Mouse (Mus musculus) adrenal gland, adult 8-10 months (tissue): ENCODE results near the gene Ube2v1. TPM values are rescaled to one million over a fixed set of nuclear protein-coding genes. Genes with fewer than 3 reads are reported as not detected.
A peak's percentile ranks its signal among the peaks of the same experiment; 100 is the strongest.

ENCODE experiments used
- DNase-seq: peaks from one replicate; pipeline ENCODE4 v3.0.0; 2022
- total RNA-seq, 4 experiments: library from RNA; stranded (reverse); gene quantifications; 2 replicates each; pipeline ENCODE4 v1.2.4; 2022

The Ube2v1 gene
- 100 to 1,000 TPM; 175 to 197 (median 191) TPM for total RNA-seq

DNA sequence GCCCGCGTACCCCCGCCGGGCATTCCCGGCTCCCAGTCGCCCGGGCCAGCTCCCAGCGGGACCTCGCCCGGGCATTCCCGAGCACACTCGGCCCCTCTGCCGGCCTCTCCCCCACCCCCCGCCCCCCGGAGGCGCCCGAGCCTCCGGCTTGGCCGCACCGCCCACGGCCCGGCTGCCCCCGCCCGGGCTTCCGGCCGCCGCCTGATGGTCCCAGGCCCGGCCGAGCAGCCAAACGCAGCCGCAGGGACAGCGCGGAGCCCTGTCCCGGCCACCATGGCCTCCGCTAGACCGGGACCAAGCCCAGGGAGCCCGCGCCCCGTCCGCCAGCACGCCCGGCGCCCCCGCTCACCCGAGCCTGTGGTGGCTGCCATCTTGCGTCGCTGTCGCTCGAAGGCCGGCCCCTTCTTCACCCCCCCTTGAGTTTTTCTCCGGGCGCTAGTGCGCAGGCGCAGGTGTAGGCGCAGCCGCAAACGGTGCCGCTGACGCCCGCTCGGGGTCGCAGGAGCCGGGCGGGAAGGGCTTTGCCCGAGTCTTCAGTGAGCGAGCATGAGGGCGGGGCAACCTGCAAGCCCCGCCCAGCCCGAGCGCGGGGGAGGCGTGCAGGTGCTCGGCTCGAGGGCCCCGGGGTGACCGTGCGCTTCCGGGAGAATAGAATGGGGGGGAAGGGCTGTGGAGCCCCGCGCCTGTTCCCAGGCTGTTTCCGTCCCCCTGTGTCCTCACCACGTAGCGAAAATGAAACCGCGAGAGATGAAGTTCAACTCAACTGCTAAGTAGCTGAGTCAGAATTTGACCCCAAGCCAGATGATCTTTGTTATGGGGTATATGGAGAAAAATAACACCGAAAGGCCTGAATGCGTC is at the start of gene Ube2v1:
Gene Ube2v1 (minus strand): TSS at position 505 of the 858 bp plus-strand sequence.
- DNase-seq: peak; percentile 97

DNA sequence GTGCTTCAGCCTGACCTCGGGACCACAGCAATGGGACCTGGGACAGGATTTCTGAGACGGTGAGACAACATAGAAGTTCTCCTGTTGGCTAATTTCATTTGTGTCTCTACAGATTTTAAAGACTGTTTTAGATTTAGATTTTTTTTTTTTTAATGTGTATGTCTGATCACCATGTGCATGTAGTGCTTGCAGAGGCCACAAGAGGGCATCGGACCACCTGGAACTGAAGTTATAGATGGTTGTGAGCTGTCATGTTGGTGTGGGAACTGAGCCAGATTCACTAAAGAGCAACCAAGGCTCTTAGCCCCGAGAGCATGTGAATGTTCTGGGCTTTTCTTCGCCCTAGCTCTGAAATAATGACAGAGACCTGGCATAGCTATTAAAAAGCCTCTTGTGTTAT is 48.8 kb upstream of the Ube2v1 start:
- no peak for DNase-seq

DNA sequence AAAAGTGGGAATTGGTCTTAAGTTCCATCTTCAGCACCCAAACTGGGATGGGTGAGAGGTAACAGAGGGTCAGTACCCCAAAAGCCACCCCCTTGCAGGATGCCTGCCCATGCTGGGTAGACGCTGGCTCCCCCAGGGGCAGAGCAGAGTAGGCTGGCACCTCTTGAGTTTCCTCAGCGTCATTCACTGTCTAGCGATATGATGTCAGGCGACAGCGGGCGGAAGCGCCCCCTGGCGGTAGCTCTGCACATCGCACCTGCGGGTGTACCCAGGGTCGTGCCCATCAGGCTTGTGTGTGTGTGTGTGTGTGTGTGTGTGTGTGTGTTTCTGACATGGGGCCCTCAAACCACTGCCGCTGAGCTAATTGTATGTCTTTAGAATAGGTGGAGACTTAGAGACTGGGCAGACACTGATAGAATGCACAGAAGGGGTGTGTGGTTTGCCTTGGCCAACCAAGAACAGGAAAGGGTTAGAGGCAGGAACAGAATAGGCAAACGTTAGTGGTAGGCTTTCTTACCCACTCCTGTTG is 48.1 kb upstream of the Ube2v1 start:
- no peak for DNase-seq

DNA sequence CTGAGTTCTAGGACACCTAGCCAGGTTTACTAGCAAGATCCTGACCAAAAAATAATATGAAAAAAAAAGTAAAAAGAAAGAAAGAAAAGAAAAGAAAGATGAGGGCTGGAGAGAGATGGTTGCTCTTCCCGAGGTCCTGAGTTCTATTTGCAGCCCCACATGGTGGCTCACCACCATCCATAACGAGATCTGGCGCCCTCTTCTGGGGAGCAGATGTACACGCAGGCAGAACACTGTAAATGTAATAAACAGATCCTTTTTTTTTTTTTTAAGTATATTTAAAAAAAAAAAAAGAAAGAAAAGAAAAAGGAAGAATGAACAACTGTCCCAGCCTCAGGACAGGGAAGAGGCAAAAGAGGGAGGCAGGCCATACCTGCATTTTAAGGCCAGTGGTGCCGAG is 46.7 kb upstream of the Ube2v1 start:
- DNase-seq: no peak

DNA sequence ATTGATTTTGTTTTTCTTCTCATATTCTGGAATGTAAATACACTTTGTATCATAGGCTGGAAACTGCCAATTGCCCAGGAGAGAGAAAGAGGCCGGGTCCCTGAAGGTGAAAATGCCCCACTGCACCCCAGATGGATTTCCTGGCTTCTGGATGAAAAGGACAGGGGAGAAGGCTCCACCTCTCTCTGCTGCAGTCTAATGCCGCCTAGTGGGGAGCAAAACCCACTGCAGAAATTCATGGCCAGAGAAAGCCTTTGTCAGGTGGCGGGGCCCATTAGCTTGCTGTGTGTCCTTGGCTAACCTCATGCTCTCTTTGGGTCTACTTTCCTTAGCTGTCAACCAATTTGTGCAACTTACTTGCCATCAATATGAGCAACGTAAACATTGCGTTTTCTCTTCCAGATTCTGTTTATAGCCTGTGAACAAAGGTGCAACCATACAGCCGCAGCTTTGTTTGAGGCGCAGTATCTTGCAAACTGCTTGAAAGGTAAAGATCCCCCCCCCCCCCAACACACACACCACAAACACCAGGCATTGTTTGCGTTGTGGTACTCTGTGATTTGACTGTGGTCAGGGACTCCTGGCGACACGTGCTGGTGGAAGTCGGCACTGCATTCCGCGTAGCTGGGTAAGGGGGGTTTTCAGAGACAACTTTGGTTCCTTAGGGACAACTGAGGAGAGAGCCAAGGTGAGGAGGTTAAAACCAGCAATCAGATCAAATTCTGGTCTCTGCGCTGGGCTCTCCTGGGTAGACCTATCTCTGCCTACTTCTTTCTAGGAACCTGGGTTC is 43.4 kb upstream of the Ube2v1 start:
- no peak for DNase-seq

DNA sequence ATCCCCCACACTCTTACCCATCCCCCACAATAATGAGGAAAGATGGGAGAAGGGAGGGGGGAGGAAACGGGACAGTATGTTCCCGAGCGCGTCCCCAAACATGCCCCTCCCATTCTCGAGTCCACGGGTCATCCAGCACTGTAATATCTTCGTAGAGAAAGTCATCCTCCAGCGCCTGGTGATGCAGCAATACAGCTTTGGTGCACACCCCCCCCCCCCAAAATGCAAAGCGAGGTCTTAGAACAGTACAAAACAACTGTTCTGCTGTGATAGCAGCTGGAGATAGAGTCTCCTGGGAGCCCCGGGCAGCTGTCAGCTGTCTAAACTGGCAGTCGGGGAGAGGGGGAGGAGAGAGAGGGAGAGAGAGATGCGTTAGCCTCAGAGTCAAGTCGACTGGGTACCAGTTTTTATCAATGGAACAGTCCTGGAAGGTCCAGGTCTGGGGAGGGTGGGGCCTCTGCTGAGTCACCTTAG is 40.4 kb upstream of the Ube2v1 start:
- no peak for DNase-seq

DNA sequence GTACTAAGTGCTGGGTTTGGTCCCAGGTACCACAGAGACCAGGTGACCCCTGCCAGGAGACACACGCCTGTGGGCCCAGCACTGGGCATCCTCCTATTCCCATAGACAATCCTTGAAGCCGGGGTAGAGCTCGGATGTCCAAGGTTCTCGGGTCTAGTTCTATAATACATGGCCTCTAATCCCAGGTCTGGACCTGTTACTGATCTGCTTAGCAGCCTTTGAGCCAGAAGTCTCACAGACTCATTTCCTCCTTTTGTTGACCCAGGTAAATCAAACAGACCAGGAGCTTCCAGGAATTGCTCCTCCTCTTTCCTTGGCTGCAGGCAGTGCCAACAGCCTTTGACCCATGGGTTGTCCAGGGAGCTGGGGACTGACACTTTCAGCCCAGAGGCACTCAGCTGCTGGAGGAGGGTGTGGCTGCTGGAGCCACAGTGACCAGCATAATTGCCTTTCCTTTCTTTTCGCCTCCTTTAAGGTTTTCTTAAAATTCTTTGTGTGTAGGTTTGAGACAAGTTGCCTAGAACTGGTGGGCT is 39.3 kb upstream of the Ube2v1 start:
- DNase-seq: no peak

DNA sequence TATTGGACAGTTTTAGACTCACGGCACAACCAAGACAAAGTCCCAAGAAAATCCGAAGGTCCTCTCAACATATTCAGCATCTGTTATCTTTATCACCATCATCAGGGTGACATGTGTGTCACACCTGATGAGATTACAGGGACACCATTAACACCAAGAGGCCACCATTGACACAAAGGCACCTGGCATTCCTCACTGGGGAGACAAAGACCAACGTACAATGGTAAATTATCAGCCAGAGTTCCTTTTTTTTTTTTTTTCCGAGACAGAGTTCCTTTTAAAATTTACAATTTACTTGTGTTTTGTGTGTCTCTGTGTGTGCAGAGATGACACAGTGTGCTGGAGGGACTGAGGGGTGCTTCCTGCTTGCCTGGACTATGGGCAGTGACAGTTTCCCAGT is 37.5 kb upstream of the Ube2v1 start:
- DNase-seq: no peak

DNA sequence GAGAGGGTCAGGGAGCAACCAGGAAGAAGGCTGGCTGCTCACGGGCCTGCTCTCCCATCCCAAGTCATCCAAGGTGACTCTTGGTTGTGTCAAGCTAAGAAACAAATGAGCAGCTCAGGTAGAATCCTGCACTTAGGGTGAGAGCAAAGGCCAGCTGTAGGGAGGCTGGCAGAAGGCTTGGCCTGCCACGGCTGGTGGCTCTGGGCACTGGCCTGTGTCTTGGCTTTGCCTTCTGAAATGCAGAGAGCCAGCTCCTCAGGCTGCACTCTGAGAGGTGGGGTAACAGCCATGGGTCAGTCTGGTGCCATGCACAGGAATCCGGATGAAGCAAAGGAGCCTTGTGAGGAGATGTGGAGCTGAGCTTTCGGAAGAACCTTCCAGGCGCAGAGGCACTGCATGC is 36.5 kb upstream of the Ube2v1 start:
- DNase-seq: no peak

DNA sequence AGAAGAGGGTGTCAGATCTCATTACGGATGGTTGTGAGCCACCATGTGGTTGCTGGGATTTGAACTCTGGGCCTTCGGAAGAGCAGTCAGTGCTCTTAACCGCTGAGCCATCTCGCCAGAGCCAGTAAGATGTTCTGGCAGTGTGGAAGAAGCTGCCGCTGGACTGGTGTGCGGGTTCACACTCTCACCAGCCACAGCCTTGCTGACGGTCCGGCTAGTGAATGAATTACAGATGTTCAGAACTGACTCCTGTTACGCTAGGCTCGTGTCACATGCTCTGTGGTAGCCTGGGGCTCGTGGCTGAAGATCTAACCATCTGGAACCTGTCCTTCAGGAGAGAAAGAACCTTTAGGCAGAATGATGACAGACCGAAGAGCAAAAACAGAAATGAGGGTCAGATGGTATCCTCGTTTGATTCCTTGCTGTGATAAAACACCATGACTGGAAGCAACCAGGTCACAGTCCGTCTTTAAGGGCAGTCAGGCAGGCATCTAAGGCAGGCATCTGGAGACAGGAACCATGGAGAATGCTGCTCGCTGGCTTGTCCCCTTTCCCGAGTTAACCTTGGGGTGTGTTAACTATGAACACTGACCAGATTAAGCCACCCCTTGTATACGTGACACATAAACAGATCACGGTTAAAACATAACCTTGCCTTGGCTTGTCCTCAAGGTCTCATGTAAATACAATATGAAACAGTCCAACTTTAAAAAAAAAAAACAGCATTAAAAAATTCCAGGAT is 34.2 kb upstream of the Ube2v1 start:
- DNase-seq: no peak

DNA sequence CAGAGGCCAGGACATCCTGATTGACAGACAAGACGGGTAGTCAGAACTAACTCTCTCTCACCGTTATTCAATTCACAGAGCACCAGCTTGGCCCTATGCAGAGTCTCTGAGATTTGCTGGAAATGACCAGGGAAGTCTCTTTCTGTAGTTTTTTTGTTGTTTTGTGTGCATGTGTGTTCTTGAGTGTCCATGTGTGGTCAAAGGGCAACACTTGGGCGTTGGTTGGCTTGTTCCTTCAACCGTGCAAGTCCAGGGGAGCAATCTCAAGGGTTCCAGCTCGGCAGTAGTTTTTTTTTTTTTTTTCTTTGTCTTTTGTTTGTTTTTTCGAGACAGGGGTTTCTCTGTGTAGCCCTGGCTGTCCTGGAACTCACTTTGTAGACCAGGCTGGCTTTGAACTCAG is 30.8 kb upstream of the Ube2v1 start:
- DNase-seq: no peak

DNA sequence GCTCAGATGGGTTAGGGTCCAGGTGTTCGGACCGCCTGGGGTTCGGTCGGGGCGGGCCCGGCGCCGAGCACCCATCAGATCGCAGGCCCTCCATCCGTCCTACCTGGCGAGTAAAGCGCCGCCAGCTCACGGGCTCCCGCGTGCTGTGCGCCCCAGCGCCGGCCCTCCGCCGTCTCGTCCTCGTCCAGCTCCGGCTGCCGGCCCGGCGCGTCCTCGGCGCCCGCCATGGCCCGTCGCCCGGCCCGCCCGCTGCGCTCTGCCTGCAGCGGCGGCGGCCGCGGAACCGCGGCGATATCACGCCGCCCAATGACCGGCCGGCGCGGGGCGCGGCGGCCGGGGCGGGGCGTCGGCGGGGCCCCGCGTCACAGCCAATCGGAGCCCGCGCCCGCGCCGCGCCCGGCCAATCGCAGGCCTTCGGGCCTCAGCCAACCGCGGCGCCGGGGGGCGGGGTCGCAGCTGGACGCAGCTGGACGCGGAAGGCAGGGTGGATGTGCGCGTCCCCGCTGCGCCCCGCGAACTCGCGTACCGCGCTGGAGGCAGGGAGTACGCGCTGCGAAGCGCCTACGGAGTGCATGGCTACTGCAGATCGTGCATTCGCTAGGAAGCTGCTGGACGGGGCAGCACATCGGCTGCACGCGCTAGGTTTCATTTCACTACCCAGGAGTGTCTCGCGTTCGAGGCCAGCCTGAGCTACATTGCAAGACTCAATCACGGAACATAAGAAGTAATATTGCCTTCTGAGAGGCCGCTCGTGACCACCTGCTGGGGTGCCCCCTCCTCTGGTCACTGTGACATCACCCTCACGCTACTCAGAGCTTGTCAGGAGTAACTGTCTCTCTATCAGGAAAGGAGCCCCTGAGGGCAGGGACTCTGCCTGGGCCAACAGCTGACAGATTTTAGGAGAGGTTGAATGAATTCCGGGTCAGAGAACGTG is 29.6 kb upstream of the Ube2v1 start, which contains the start of gene Gm20431:
Gene Gm20431 (minus strand): TSS at position 227 of the 934 bp plus-strand sequence.
- peak; percentile 89 for DNase-seq

DNA sequence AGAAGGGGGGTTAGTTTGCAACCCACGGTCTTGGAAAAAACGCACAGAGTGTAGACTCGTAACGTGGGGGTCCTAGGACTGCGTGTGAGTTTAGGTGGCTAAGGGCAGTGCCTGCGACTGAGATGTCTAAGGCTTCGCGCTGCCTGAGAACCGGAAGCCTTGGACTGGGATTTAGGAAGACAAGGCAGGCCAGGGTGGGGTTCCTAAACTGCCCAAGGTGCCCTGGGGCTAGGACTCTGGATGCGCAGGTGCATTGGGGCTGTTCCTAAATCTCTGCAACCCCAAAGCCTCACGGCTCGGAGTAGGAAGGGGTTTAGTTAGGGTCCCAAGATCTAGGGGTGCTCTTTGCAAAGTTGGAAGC is 28.7 kb upstream of the Ube2v1 start:
- DNase-seq: no peak

DNA sequence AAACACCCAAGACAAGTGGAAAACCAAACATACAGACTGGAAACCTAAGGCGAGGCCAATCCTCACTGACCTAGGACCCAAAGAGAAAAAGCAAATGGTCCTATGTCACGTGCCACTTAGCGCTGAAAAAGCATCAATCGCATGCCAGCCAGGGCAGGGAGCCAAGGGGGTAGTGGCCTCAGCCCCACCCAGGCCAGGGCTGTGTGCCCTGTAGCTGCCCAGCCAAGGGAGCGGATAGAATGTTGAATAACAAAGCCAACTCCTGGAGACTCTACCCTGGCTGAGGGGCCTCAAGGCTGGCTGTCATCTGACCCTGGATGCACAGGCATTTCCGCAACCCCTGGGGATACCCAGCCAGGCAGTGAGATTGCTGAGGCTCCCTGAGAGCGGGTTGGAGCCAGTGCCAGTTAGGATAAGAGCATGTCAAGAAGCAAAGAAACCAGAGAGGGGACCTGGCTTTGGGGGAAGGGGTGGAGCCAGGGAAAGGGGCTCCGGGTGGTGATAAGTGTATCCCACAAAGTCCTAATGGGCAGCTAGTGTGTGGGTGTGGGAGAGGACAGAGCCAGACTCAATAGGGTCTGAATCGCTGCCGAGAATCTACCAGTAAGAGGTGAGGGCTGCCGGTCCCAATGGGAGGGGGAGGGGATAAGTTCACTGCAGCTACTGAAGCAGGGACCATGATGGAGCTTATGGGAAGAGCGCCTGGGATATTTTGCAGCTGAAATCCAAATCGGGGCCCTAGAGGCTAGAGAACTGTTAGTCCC is 28.1 kb upstream of the Ube2v1 start:
- DNase-seq: no peak

DNA sequence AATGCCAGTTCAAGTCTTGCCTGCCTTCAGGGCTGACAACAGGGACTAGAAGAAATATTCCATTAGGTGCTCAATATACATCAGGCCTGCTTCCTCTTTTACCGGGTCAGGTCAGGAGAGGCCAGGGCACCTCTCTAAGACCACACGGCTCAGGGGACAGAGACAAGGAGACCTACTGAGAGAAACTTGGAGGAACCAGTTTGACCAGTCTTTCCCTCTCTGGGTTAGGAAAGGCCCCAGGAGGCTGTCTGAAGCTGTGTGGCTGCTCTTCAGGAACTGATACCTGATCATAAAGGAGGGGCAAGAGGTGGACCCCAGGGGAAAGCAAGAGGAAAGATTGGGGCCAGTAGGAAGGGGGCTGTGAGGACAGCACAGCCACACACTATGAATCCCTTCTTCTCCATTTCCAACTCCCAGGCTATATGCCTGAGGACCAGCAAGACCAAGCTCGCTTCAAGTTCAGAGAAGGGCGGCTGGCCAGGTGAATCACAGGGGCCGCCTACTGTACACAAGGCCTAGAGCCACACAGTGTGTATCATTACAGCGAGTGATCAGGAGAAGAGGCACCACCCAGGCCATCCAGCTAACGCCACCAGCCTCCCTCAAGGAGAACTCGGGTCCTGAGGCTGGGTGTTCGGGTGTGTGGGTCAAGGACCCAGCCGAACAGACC is 27.4 kb upstream of the Ube2v1 start:
- no peak for DNase-seq

DNA sequence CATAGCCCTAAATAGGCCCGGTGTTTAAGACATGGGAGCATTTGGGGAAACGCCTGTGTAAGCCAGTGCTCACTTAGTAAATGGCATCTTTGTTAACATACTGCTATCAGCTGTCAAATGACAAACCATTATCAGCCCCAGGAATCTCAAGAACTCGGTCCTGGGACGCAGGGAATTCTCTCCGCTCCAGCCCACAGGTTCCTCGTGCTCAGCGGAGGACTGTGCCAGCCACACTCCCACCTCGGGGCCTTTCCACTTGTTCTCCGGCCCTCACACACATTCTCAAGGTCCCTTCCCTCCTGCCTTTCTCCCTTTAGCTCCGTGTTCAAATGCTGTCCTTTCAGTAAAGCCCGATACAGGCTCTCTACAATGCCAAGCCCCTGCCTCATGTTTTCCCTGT is 26.8 kb upstream of the Ube2v1 start:
- DNase-seq: no peak

DNA sequence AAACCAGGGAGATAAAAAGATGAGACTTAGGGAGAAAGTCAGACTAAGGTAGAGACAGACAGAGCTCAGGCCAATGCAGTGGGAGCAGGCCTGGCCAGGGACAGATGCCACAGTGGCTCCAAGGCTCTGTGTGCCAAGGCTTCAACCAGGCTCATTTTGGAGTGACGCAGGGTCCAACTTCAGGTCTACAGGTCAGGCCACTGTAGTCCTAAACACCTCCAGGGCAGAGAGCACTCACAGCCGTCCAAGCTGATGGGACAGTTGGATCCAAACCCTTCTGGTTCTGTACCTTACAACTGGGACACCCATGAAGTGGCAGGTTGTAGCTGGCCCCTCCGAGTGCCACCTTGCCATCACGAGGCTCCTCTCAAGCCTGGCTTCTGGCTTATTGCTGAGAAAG is 26.1 kb upstream of the Ube2v1 start:
- no peak for DNase-seq

DNA sequence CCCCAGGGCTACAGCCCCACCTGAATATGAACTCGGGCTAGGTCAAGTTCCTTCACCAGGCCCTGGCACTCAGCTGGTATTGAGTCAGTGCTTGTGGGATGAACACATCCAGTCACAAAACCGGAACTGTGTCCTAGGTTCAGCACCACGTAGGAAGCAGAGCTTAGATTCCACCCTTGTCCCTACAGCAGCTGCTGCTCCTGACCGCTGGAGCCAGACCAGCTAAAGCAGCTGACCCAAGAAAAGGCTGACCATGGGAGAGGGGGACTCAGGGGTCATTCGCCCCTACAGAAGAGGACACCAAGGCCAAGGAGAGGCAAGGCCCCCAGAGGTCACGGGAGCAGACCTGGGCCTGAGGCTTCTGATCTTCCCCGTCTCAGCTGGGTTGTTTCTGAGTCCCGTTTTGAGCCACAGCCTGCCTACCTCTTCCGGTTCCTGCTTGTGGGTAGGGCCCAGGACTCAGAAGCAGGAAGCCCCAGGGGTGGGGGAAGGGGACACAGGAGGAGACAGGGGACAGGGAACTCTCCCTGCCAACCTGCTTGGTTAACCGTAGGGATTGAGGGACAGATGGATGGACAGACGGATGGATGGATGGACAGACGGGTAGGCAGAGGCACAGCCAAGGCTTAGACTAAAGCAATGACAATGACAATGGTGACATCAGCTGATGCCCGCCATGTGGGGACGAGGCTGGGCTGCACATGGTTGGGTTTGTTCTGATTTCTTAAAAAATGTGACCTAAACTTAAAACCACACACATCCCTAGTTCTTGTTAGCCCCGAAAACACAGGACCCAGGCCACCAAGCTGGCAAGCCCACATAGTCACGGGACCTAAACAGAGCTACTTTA is 25.0 kb upstream of the Ube2v1 start:
- no peak for DNase-seq
